Mouse (Mus musculus) Patski (cell line): ENCODE measurements around the gene Kdm5a. TPM values are rescaled to one million over a fixed set of nuclear protein-coding genes. Genes with fewer than 3 reads are reported as not detected.

ENCODE experiments used
- ATAC-seq: fragments of 100-300 bp; one replicate; pipeline ENCODE4 v1.8.0; 2021
- CTCF ChIA-PET: fragments of 350-600 bp; sonication (Branson Sonifier 250); formaldehyde crosslinking; loops from one replicate; lab custom pipeline; 2022; ENCODE audit warnings: inconsistent platforms; lab: Charles Lee
- POLR2A ChIA-PET: fragments of 350-600 bp; sonication (Branson Sonifier 250); formaldehyde crosslinking; loops from one replicate; lab custom pipeline; 2022; ENCODE audit warnings: antibody characterized with exemption, inconsistent platforms; lab: Charles Lee
- DNase-seq: peaks from one replicate; pipeline ENCODE4 v3.0.0-alpha.2; 2011; ENCODE audit warnings: low read depth, low spot score
- H3K27me3 ChIP-seq: fragments of 371-371 bp; one replicate; pipeline ENCODE4 v1.5.1; 2021
- CTCF ChIP-seq: fragments of 100-300 bp; IDR thresholded peaks from one replicate; pipeline ENCODE4 v1.5.1; 2021
- in situ Hi-C: fragments of 300-500 bp; cut with MboI; formaldehyde crosslinking; loops from 3 replicates; pipeline ENCODE4 v1.11.1; 2018; ENCODE audit warnings: low pct_unique_long_range_greater_than_20kb, mixed read lengths
- polyA plus RNA-seq: library from polyadenylated mRNA; unstranded; gene quantifications from one replicate; pipeline ENCODE4 v1.2.3, GENCODE M21; 2021

Gene Kdm5a
- polyA plus RNA-seq, 1 experiment from 2014 or later = 41.4 TPM

DNA sequence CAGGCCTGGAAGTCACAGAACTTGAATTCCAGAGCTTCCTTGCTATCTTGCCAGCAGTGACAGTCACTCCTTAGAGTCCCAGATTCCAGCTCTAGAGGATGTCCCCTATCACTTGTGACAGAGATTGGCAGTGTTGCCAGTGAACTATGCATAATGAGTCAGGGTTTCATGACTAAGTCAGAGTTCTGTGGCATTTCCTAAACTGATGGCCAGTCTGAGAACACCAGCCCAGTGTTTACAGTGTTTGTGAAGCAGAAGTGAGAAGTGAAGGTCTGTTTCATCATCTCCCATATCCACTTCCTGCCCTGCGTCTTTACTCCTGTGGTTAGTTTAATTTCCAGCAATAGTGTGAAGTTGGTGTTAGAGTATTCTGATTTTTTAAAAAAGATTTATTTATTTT is 106.7 kb downstream of the Kdm5a start:
- DNase-seq (no peak), ATAC-seq (no peak)
- no peak for TF ChIP-seq CTCF
- in situ Hi-C loops = no loop called here
- no peaks in the 10 kb centered on the region for H3K27me3 ChIP-seq
- CTCF ChIA-PET = interaction anchor here (3.8 kb wide), 1 partner anchor 11 kb away, joined by 22 read pairs; no protein-coding TSS in a partner anchor
- POLR2A ChIA-PET = no interaction called here

DNA sequence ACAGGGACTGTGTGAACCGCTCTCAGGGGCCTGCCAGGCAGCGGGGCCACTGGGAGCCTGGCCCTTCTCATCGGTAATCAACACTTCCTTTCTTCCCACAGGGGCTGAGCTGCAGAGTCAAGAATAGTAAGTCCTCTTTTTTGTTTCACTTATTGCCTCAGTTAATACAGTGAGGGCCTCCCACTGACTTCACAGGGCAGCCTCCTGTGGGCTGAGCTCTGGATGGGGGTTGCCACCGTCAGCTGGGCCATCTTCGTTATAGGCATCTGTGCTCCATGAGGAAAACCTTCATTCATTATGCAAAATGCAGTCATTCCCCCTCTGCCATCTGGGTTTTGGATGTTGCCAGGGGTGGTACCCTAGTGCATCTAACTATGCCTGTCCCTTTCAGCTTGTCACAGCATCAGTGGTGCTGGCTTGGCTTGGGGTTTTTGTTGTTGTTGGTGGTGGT is 108.1 kb downstream of the Kdm5a start:
- no peak for TF ChIP-seq CTCF
- DNase-seq (no peak), ATAC-seq (no peak)
- no peaks in the 10 kb centered on the region for H3K27me3 ChIP-seq
- ChIA-PET POLR2A (interaction anchor here (0.7 kb wide), 1 partner anchor 43 kb away, joined by 3 read pairs; no protein-coding TSS in a partner anchor), CTCF (interaction anchor here (3.8 kb wide), 1 partner anchor 9 kb away, joined by 22 read pairs; no protein-coding TSS in a partner anchor)
- in situ Hi-C loops = no loop called here

DNA sequence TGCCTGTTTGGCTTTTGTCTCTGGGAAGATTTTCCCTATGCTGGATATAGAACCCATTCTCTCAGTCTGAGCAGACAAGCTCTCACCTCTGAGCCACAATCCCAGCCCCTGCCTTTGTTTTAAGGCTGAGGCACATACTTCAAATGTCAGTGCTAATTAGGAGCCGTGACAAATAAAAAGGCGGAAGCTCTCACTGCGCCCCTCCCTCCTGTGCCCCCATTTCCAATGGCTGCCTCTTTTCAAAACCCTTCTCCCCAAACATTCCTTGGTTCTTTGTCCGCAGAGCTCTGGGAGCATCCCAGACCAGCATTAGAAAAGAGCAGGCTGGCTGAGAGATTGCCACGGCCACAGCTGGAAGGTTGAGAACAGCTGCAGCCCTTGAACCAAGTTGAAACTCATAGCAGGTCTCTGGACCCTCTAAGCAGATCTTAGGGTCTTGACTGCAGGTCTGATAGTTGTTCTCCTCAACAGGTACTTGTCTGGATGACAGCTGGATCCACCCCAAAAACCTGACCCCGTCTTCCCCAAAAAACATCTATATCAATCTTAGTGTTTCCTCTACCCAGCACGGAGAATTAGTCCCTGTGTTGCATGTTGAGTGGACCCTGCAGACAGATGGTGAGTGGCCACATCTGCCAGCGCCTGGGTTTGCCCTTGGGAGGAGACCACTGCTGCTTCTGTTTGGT is 108.7 kb downstream of the Kdm5a start:
- POLR2A ChIA-PET = no interaction called here
- in situ Hi-C loops = no loop called here
- no peaks in the 10 kb centered on the region for H3K27me3 ChIP-seq
- CTCF ChIA-PET = interaction anchor here (1.0 to 3.8 kb wide), 2 partner anchors 9 to 11 kb away, joined by 3 to 22 read pairs; no protein-coding TSS in a partner anchor
- no peak for TF ChIP-seq CTCF
- ATAC-seq (no peak), DNase-seq (no peak)

DNA sequence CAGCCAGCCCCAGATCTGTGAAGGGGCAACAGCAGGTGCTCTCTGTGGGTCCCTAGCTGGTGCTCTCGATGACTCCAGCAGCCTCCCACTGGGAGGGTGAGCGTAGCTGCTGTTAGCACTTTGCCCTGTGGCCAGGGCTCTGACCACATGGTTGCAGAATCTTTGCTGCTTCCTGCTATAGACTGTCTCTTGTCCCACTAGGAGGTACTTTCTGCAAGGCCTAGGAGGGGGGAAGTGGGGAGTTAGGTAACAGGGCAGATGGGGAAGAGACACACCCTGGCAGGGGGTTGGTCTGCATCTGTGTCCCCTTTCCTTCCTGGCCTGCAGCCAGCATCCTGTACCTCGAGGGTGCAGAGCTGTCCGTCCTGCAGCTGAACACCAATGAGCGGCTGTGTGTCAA is 109.5 kb downstream of the Kdm5a start:
- no peaks in the 10 kb centered on the region for H3K27me3 ChIP-seq
- POLR2A ChIA-PET = no interaction called here
- TF ChIP-seq CTCF = no peak
- in situ Hi-C loops = no loop called here
- CTCF ChIA-PET = interaction anchor here (1.0 kb wide), 1 partner anchor 10 kb away, joined by 3 read pairs; no protein-coding TSS in a partner anchor
- DNase-seq (no peak), ATAC-seq (no peak)

DNA sequence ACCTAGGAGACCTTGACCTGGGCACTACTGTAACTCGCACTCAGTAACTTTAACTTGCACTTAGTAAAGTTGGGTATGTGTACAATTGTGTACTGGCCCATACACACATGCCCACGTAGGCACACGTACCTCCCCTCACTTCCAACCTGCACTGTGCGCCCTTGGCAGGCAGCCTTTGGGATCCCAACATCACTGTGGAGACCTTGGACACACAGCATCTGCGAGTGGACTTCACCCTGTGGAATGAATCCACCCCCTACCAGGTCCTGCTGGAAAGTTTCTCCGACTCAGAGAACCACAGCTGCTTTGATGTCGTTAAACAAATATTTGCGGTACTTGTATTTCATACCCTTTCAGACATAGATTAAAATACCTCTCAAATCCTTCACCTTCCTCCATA is 111.4 kb downstream of the Kdm5a start:
- H3K27me3 ChIP-seq = no peaks in the 10 kb centered on the region
- ATAC-seq (no peak), DNase-seq (no peak)
- CTCF ChIA-PET = no interaction called here
- no peak for TF ChIP-seq CTCF
- POLR2A ChIA-PET = no interaction called here
- in situ Hi-C loops = no loop called here

DNA sequence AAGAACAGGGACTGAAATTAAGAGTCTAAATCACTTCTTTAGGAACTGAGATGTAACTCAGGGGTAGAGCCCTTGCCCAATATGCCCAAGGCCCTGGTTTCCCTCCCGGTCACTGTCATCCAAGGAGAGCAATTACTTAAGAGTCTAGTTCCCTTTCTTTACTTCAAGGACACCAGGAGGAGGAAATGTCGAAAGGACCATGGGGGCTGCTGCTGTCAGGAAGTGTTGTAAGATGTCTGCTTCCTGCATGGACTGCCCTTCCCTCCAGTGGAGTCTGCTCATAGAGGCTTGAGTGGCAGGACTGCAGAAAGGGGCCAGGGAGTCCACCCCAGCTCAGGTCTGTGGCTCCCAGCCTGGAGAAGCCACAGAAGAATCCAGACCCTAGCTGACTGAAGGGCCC is 115.4 kb downstream of the Kdm5a start:
- DNase-seq (no peak), ATAC-seq (no peak)
- in situ Hi-C loops = no loop called here
- TF ChIP-seq CTCF = no peak
- ChIA-PET POLR2A (no interaction called here), CTCF (interaction anchor here (4.3 kb wide), 1 partner anchor 8 kb away, joined by 22 read pairs; no protein-coding TSS in a partner anchor)
- no peaks in the 10 kb centered on the region for H3K27me3 ChIP-seq

DNA sequence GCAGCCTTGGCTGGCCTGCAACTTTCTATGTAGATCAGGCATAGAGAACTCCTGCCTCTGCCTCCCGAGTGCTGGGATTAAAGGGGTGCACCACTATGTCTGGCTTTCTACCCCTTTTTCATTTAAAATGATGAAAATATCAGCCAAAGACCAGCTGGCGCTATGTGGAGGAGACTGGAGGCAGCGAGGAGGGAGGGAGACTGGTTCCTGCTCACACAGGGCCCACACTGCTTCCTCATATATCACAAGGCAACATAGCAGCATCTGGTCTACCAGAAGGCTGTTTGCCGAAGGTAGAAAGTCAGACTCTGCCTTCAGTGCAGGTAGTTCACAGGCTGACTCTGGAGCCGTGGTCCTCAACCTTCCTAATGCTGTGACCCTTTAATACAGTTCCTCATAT is 116.4 kb downstream of the Kdm5a start:
- ATAC-seq = no peak
- ChIA-PET POLR2A (no interaction called here), CTCF (interaction anchor here (4.3 kb wide), 1 partner anchor 10 kb away, joined by 22 read pairs; no protein-coding TSS in a partner anchor)

DNA sequence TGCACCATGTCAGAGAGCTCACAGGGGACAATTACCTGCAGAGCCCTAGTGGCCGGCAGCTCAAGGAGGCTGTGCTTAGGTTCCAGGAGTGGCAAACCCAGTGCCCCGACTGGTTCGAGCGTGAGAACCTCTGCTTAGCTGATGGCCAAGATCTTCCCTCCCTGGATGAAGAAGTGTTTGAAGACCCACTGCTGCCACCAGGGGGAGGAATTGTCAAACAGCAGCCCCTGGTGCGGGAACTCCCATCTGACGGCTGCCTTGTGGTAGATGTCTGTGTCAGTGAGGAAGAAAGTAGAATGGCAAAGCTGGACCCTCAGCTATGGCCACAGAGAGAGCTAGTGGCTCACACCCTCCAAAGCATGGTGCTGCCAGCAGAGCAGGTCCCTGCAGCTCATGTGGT is 117.6 kb downstream of the Kdm5a start:
- no peaks in the 10 kb centered on the region for H3K27me3 ChIP-seq
- no peak for TF ChIP-seq CTCF
- ATAC-seq (no peak), DNase-seq (no peak)
- ChIA-PET CTCF (interaction anchor here (1.6 to 4.3 kb wide), 3 partner anchors 11 to 55 kb away, joined by 4 to 22 read pairs (median 6); no protein-coding TSS in a partner anchor), POLR2A (no interaction called here)
- in situ Hi-C loops = loop anchor here (5.0 kb wide), 1 partner anchor 44 kb away; no protein-coding TSS in a partner anchor

More for the DNA sequence above, 116.4 kb downstream of the Kdm5a start:
- DNase-seq = no peak
- TF ChIP-seq CTCF = no peak
- in situ Hi-C loops = loop anchor here (5.0 kb wide), 1 partner anchor 43 kb away; no protein-coding TSS in a partner anchor
- H3K27me3 ChIP-seq = no peaks in the 10 kb centered on the region

DNA sequence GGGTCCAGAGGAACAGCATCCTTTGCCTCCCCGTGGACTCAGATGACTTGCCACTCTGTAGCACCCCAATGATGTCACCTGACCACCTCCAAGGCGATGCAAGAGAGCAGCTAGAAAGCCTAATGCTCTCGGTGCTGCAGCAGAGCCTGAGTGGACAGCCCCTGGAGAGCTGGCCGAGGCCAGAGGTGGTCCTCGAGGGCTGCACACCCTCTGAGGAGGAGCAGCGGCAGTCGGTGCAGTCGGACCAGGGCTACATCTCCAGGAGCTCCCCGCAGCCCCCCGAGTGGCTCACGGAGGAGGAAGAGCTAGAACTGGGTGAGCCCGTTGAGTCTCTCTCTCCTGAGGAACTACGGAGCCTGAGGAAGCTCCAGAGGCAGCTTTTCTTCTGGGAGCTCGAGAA is 118.1 kb downstream of the Kdm5a start:
- POLR2A ChIA-PET = interaction anchor here (0.6 to 1.2 kb wide), 2 partner anchors 12 to 72 kb away, joined by 3 to 4 read pairs; partner anchors contain the start of gene Tmem121b
- no peak for ATAC-seq
- no peaks in the 10 kb centered on the region for H3K27me3 ChIP-seq
- CTCF ChIA-PET = interaction anchor here (1.2 to 4.3 kb wide), 6 partner anchors 11 to 57 kb away, joined by 4 to 22 read pairs (median 6); no protein-coding TSS in a partner anchor
- in situ Hi-C loops = loop anchor here (5.0 kb wide), 1 partner anchor 45 kb away; no protein-coding TSS in a partner anchor
- DNase-seq = no peak
- TF ChIP-seq CTCF = no peak

DNA sequence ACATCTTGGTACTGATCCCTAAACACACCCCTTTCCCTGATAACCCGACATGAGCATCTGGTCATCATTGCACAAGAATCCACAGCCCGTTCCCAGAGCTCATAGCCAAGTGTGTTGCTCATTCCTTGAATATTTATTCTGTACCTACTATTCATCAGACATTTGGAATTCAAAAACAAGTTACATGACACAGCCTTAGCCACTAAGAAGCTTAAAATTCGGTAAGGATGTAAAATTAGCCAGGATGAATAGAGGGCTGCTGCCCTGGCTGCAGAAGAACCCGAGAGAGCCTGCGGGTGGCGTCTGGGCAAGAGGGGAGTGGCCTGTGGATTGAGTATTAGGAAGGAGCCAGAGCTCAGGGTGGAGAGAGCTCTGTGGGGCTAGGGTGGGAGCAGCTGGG is 118.8 kb downstream of the Kdm5a start:
- POLR2A ChIA-PET = interaction anchor here (0.6 to 1.2 kb wide), 2 partner anchors 11 to 303 kb away, joined by 3 to 4 read pairs; partner anchors contain the start of gene Tmem121b
- TF ChIP-seq CTCF = no peak
- CTCF ChIA-PET = interaction anchor here (0.9 to 4.3 kb wide), 15 partner anchors 10 to 97 kb away, joined by 3 to 22 read pairs (median 5); partner anchors contain the start of gene Tmem121b
- in situ Hi-C loops = loop anchor here (5.0 kb wide), 1 partner anchor 45 kb away; no protein-coding TSS in a partner anchor
- no peaks in the 10 kb centered on the region for H3K27me3 ChIP-seq
- peak; percentile 89 for ATAC-seq
- peak; percentile 67 for DNase-seq
